Comparison of ENCODE assay signal across 18 mouse cellular contexts in the genomic region with DNA sequence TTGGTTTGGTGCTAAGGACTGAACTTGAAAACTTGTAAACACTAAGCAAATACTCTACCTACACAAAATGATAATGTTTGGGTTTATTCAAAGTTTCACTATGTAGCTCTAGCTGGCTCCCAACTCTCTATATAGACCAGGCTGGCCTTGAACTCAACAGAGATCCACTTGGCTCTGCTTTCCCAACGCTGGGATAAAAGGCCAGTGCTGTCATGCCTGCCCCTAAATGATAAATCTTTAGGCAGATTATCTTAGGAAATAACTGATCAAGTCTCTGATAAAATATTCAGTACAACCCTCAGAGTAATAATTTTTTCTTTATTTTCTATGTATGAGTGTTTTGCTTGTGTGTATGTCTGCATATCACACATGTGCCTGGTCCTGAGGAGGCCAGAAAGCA. TPM values are rescaled to one million over a fixed set of nuclear protein-coding genes. Genes with fewer than 3 reads are reported as not detected.
DNase-seq lines count a peak whose midpoint lies in the region; TF ChIP-seq lines count a peak whose summit lies in the region.
"Had no signal": no experiment of that assay in that cellular context is flagged by ENCODE, and none has a peak within 500 bp of the region (broad histone marks: within the 10 kb centered on the region; RNA-seq: fewer than 3 reads in every experiment).

No protein-coding gene starts in this region.

- no peak overlapping the region for H3K4me3 ChIP-seq in layer of hippocampus, adult 2 months
- H3K4me3 ChIP-seq: embryonic facial prominence, embryonic 10.5 days; embryonic facial prominence, embryonic 12.5 days; forebrain, embryonic 13.5 days; forebrain, embryonic 15.5 days had no signal

- 0 out of 2 replicates have a peak overlapping the region, but pooled peaks have one; percentile 2 for H3K27ac ChIP-seq in layer of hippocampus, adult 2 months
- H3K27ac ChIP-seq: embryonic facial prominence, embryonic 10.5 days; embryonic facial prominence, embryonic 12.5 days; forebrain, embryonic 13.5 days; forebrain, embryonic 15.5 days had no signal

- no peak for TF ChIP-seq CTCF in layer of hippocampus, adult 2 months (conservative IDR thresholded peaks at IDR 0.05)

- peak; percentile 43 to 76 for DNase-seq in adrenal gland, adult (ENCODE audit: inconsistent age in 2 of 2, low spot score in 1 of 2)
- no peak for DNase-seq in adrenal gland, postnatal 4 days (ENCODE audit: low spot score in 2 of 2)
- DNase-seq in adrenal gland, postnatal 36 days, result peak; percentile 41 to 65
- DNase-seq in adrenal gland, adult 8-10 months, result no peak
- no peak for DNase-seq in layer of hippocampus, adult 2 months (ENCODE audit: low spot score in 2 of 2)
- DNase-seq in layer of hippocampus, postnatal 36 days, result no peak
- DNase-seq: adrenal gland, postnatal 14 days; B cell, adult 2 months; cerebellum, adult 11-12 months; cerebellum, adult 2 months; cerebellum, adult 9-10 months; cerebellum, postnatal 10 days; cerebellum, postnatal 25 days; forebrain, postnatal 0 days had no signal

RNA-seq across cellular contexts. Expression of a gene that starts 10.6 kb away (rescaled TPM):
- 10 to 100 TPM; 34.2 to 36.4 TPM for total RNA-seq in adrenal gland, postnatal 4 days (2021)
- 10 to 100 TPM; 34.4 to 40.9 TPM for total RNA-seq in adrenal gland, postnatal 36 days (2021)
- total RNA-seq in adrenal gland, adult 8-10 months (2022), result 10 to 100 TPM; 31.3 to 50.4 (median 38.7) TPM
- total RNA-seq in layer of hippocampus, adult 2 months (2021), result 10 to 100 TPM; 26.3 to 26.6 TPM
- 10 to 100 TPM; 26.7 to 29.0 TPM for total RNA-seq in layer of hippocampus, postnatal 36 days (2021)

RNA-seq across cellular contexts. Expression of a gene that starts 34.2 kb away (rescaled TPM):
- total RNA-seq in adrenal gland, postnatal 4 days (2021), result 100 to 1,000 TPM; 156 to 163 TPM
- total RNA-seq in adrenal gland, postnatal 36 days (2021), result 100 to 1,000 TPM; 283 to 299 TPM
- total RNA-seq in adrenal gland, adult 8-10 months (2022), result 100 to 1,000 TPM; 182 to 291 (median 250) TPM
- 100 to 1,000 TPM; 109 to 111 TPM for total RNA-seq in layer of hippocampus, adult 2 months (2021)
- total RNA-seq in layer of hippocampus, postnatal 36 days (2021), result 100 to 1,000 TPM; 134 to 140 TPM

Comparison
In these comparisons a context has a peak if more than half of its experiments do, and no peak if none do; other contexts are left out.
1. DNase-seq: peak in adrenal gland, adult (2 of 2) and adrenal gland, postnatal 36 days (2 of 2); none in adrenal gland, postnatal 4 days (0 of 2), adrenal gland, adult 8-10 months (single experiment), layer of hippocampus, adult 2 months (0 of 2) and layer of hippocampus, postnatal 36 days (0 of 2).